In genomic region chr11:86201901-86202675, GRCm38 (mm10) we compare ENCODE assay signal across 8 mouse cellular contexts. TPM values are rescaled to one million over a fixed set of nuclear protein-coding genes. Genes with fewer than 3 reads are reported as not detected.
DNase-seq lines count a peak whose midpoint lies in the region; ATAC-seq lines count a peak whose summit lies in the region.

No protein-coding gene starts in this region.

- WGBS in liver, embryonic 11.5 days, result 37% methylated on average over 16 of the region's 16 CpGs

- H3K27ac ChIP-seq in liver, embryonic 11.5 days (ENCODE audit: low read depth, low read length), result peak overlapping the region; percentile 87

- peak overlapping the region; percentile 87 for H3K9ac ChIP-seq in liver, embryonic 11.5 days (ENCODE audit: low read depth, low read length)

- H3K4me2 ChIP-seq in liver, embryonic 11.5 days, result peak overlapping the region; percentile 69

- ATAC-seq in CD4-positive, CD25-positive, alpha-beta regulatory T cell, adult 4 months, result no peak
- no peak for ATAC-seq in liver, embryonic 11.5 days (replicated peaks; ENCODE audit: low FRiP score)

- peak overlapping the region; percentile 89 for H3K4me3 ChIP-seq in liver, embryonic 11.5 days (ENCODE audit: low read depth, low read length)

- H3K4me1 ChIP-seq in liver, embryonic 11.5 days (replicated peaks; ENCODE audit: control insufficient read depth, insufficient read depth, low read length), result peaks cover 11% of the 10 kb centered on the region

- peak; percentile 37 for DNase-seq in CD4-positive, CD25-positive, alpha-beta regulatory T cell, adult 2 months (ENCODE audit: low read depth, low spot score)
- DNase-seq in MN1 (ENCODE audit: low spot score), result peak; percentile 32
- peak; percentile 12 for DNase-seq in embryo, embryonic 9.5 days (ENCODE audit: extremely low spot score)
- peak; percentile 12 to 14 for DNase-seq in heart, postnatal 14 days
- DNase-seq in liver, embryonic 11.5 days (ENCODE audit: low spot score), result no peak
- peak; percentile 14 for DNase-seq in retina, embryonic 14.5 days (ENCODE audit: low spot score)
- no peak for DNase-seq in layer of hippocampus, adult 18-20 months (ENCODE audit: low spot score in 2 of 2)

- peaks cover 42% of the 10 kb centered on the region for H3K36me3 ChIP-seq in liver, embryonic 11.5 days (ENCODE audit: control insufficient read depth, insufficient read depth, low read length)

- no peaks in the 10 kb centered on the region for H3K9me3 ChIP-seq in liver, embryonic 11.5 days (ENCODE audit: control insufficient read depth, low read length)

- H3K27me3 ChIP-seq in liver, embryonic 11.5 days (replicated peaks; ENCODE audit: control insufficient read depth, insufficient read depth, low read length), result no peaks in the 10 kb centered on the region

- intact Hi-C loops in heart, postnatal 14 days (cut with DNase I), result loop anchor here (10.0 kb wide), 1 partner anchor 153 kb away; the partner anchor contains the start of gene Med13

RNA-seq across cellular contexts. Expression of gene Brip1, which starts 1.1 kb away (rescaled TPM):
- polyA plus RNA-seq in CD4-positive, CD25-positive, alpha-beta regulatory T cell, adult 4 months (2017; shearing (Covaris generic)), result 1 to 10 TPM; 1.4 to 2.9 TPM
- 1 to 10 TPM in 1 of 2 experiments, under 1 TPM in 1; 0.76 to 1.4 TPM for total RNA-seq in heart, postnatal 14 days (2021)
- polyA plus RNA-seq in liver, embryonic 11.5 days (2014; fragmentation: Nextera tagmentation; extraction: Ambion mirVana), result 10.0 and 11.8 TPM in 2 replicates
- total RNA-seq in layer of hippocampus, adult 18-20 months (2021), result under 1 TPM in 1 of 2 experiments, not detected in 1; 0.10 TPM

RNA-seq across cellular contexts. Expression of gene Ints2, which starts 55.3 kb away (rescaled TPM):
- 10 to 100 TPM; 15.8 to 19.2 TPM for polyA plus RNA-seq in CD4-positive, CD25-positive, alpha-beta regulatory T cell, adult 4 months (2017; shearing (Covaris generic))
- 1 to 10 TPM; 5.1 to 6.2 TPM for total RNA-seq in heart, postnatal 14 days (2021)
- polyA plus RNA-seq in liver, embryonic 11.5 days (2014; fragmentation: Nextera tagmentation; extraction: Ambion mirVana), result 37.5 and 39.9 TPM in 2 replicates
- total RNA-seq in layer of hippocampus, adult 18-20 months (2021), result 10 to 100 TPM; 20.0 to 22.0 TPM

Comparison
In these comparisons a context has a peak if more than half of its experiments do, and no peak if none do; other contexts are left out.
1. DNase-seq: peak in CD4-positive, CD25-positive, alpha-beta regulatory T cell, adult 2 months (single experiment), MN1 (single experiment), embryo, embryonic 9.5 days (single experiment), heart, postnatal 14 days (2 of 2) and retina, embryonic 14.5 days (single experiment); none in liver, embryonic 11.5 days (single experiment) and layer of hippocampus, adult 18-20 months (0 of 2).